Mouse (Mus musculus) limb, embryonic 14.5 days (tissue): ENCODE measurements around the gene Gjb5. TPM values are rescaled to one million over a fixed set of nuclear protein-coding genes. Genes with fewer than 3 reads are reported as not detected.

Experiments
- ATAC-seq: fragments of 200-750 bp; cut with Nextera tagmentation; 2 replicates; pipeline ENCODE4 v1.8.0; 2017; ENCODE audit warnings: low read depth, moderate number of reproducible peaks, moderate TSS enrichment; ENCODE audit not compliant: low FRiP score
- DNase-seq: peaks from one replicate; pipeline ENCODE4 v3.0.0-alpha.2; 2015; ENCODE audit warnings: low spot score
- H3K27ac ChIP-seq: fragments of 300-500 bp; sonication (generic); replicated peaks from 2 replicates; pipeline ENCODE4 v1.5.1; 2014; ENCODE audit warnings: low read depth, mild to moderate bottlenecking, low read length, moderate library complexity, mixed read lengths
- H3K27me3 ChIP-seq: fragments of 300-500 bp; sonication (generic); 2 replicates; pipeline ENCODE4 v1.6.1; 2014; ENCODE audit warnings: low read length, mixed read lengths; ENCODE audit not compliant: control insufficient read depth, insufficient read depth
- H3K36me3 ChIP-seq: fragments of 300-500 bp; sonication (generic); 2 replicates; pipeline ENCODE4 v1.6.1; 2014; ENCODE audit warnings: mild to moderate bottlenecking, low read length, moderate library complexity, mixed read lengths; ENCODE audit not compliant: control insufficient read depth, insufficient read depth
- H3K4me1 ChIP-seq: fragments of 300-500 bp; sonication (generic); 2 replicates; pipeline ENCODE4 v1.6.1; 2014; ENCODE audit warnings: antibody characterized with exemption, low read length, mixed read lengths; ENCODE audit not compliant: control insufficient read depth, insufficient read depth
- H3K4me2 ChIP-seq: fragments of 300-500 bp; sonication (generic); replicated peaks from 2 replicates; pipeline ENCODE4 v1.6.1; 2014; ENCODE audit warnings: low read depth, mild to moderate bottlenecking, low read length, moderate library complexity; ENCODE audit not compliant: severe bottlenecking
- H3K4me3 ChIP-seq: fragments of 300-500 bp; sonication (generic); replicated peaks from 2 replicates; pipeline ENCODE4 v1.5.1; 2014; ENCODE audit warnings: low read length
- H3K9ac ChIP-seq: fragments of 300-500 bp; sonication (generic); 2 replicates; pipeline ENCODE4 v1.6.1; 2014; ENCODE audit warnings: mild to moderate bottlenecking, low read depth, low read length, moderate library complexity; ENCODE audit not compliant: severe bottlenecking
- H3K9me3 ChIP-seq: fragments of 300-500 bp; sonication (generic); 2 replicates; pipeline ENCODE4 v1.6.1; 2016; ENCODE audit warnings: low read length; ENCODE audit not compliant: control insufficient read depth
- POLR2A ChIP-seq: fragments of 200-500 bp; IDR thresholded peaks from 2 replicates; pipeline ENCODE4 v1.8.0; 2012; ENCODE audit warnings: inconsistent platforms, mild to moderate bottlenecking, moderate library complexity, borderline replicate concordance; ENCODE audit not compliant: insufficient read depth, insufficient read length; ENCODE audit errors: extremely low read depth
- WGBS: fragments of 180-500 bp; shearing (Covaris S2); extraction: QIAGEN DNeasy Blood & Tissue Kit; methylation state at CpG from one replicate; pipeline ENCODE4 v1.1.7; 2014; 5-methylcytosine and 5-hydroxymethylcytosine counted together
- polyA plus RNA-seq, 2 experiments: library from polyadenylated mRNA; depleted of rRNA in 1 of 2; stranded (reverse) in 1 of 2; unstranded in 1 of 2; fragments of >200 nt; fragmentation: Nextera tagmentation in 1 of 2; extraction: Ambion mirVana in 1 of 2; gene quantifications; 2 replicates each; pipeline versions ENCODE4 v1.2.1 to v1.2.3; 2012 to 2014

The Gjb5 gene
- polyA plus RNA-seq, 2 experiments = 0.41 to 0.45 TPM

DNA sequence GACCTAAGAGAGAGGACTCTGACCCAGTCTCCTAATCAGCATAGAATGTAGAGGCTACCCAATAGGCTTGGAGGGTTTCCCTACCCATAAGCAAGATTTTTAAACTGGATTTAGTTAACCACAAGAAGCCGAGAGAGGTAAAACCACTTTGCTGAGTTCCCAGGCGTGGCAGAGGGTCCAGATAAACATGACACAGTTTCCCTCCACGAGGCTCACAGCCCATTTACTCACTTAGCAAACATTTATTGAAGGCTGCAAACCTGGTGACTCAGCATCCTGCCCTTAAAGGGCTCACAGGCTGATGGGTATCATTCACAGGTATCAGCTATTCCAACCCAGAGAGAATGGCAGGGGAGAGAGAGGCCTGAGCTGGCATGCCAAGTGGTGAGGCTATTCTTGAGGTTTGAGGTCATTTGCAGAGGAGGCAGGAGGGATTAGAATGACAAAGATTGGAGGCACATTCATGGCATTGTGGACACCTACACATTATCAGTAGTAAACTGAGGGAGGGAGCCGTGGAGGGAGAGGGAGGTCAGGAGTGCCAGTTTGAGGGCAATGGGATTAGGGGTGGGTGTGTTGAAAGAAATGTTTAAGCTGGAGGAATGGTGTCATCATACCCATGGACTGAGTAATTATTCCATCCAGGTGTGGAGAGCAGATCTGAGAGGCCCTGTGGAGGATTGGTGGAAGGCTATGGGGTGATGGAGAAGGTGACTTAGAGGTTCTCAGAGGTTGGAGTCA is 8.3 kb downstream of the Gjb5 start:
- H3K4me1 ChIP-seq = peaks cover 11% of the 10 kb centered on the region; the same call in 1 of the 2 replicates
- H3K4me3 ChIP-seq = no peak overlapping the region
- H3K27me3 ChIP-seq = no peaks in the 10 kb centered on the region
- no peak overlapping the region for H3K27ac ChIP-seq
- H3K36me3 ChIP-seq = no peaks in the 10 kb centered on the region
- no peaks in the 10 kb centered on the region for H3K9me3 ChIP-seq
- DNase-seq = no peak
- no peak for TF ChIP-seq POLR2A
- no peak overlapping the region for H3K4me2 ChIP-seq
- H3K9ac ChIP-seq = no peak overlapping the region
- 42% methylated on average over 4 of the region's 4 CpGs for WGBS
- ATAC-seq = no peak

DNA sequence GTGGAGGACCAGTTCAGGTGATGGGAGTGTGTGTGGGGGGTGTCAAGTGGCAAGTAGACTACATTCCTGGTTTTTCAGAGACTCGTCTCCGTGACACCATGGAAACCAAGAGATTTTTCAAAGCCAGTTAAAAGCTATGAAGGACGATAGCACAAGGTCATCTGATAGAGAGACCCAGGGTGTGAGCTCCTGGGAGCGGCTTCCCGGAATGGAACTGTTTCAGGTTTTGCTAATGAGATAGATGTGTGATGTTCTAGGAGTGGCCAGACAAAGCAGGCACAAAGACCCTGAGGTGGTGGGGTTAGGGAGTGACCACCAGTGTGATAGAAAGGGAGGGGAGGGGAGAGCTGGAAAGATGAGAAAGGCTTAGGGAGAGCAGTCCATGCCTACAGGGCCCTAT is 13.0 kb downstream of the Gjb5 start:
- Histone ChIP-seq H3K4me1 (no peaks in the 10 kb centered on the region), H3K4me2 (no peak overlapping the region), H3K36me3 (no peaks in the 10 kb centered on the region), H3K27ac (no peak overlapping the region), H3K27me3 (no peaks in the 10 kb centered on the region), H3K9ac (no peak overlapping the region), H3K4me3 (no peak overlapping the region), H3K9me3 (no peaks in the 10 kb centered on the region)
- ATAC-seq = no peak
- WGBS = 85% methylated on average over 5 of the region's 5 CpGs
- DNase-seq = no peak
- no peak for TF ChIP-seq POLR2A

DNA sequence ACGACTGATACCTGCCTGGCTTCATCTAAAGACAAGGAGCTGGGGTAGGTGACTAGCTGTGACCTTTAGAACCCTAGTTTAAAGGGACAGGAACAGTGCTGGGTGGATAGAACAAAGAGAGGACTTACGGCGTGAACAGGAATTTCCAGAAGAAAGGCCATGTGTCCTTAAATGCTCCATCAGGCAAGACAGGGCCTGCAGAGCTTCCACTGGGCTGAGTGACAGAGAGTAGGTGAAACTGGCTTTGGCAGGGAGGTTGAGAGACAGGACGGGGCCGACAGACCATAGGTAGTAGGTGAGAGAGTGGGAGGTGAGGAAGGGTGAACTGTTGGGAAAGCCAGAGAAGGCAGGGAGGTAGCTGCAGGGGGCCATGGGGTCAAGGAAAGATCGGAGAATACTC is 16.6 kb downstream of the Gjb5 start:
- Histone ChIP-seq H3K27me3 (no peaks in the 10 kb centered on the region), H3K4me2 (no peak overlapping the region), H3K27ac (no peak overlapping the region), H3K9ac (no peak overlapping the region), H3K4me1 (no peaks in the 10 kb centered on the region), H3K9me3 (no peaks in the 10 kb centered on the region), H3K4me3 (no peak overlapping the region), H3K36me3 (no peaks in the 10 kb centered on the region)
- DNase-seq (no peak), ATAC-seq (no peak)
- 39% methylated on average over 6 of the region's 6 CpGs for WGBS
- no peak for TF ChIP-seq POLR2A

DNA sequence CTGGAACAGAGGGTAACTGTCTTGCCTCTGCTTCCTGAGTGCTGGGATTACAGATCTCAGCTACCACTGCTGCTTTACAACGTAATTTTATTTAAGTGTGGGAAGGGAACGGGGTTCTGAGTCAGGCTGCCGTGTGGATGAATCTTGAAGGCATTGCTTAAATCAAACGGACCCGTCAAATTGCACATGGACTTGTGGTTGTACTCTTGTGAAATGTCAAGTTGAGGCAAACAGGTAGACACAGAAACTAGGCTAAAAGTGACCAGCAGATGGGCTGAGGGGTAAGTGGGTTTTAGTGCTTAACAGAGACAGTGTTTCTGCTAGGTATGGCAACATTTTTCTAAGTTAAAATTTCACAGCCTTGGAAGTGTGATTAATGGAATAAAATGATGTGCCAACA is 20.3 kb downstream of the Gjb5 start:
- no peak overlapping the region for H3K4me2 ChIP-seq
- peaks cover 3% of the 10 kb centered on the region; the same call in 1 of the 2 replicates for H3K27me3 ChIP-seq
- no peak overlapping the region for H3K27ac ChIP-seq
- 65% methylated on average over 5 of the region's 5 CpGs for WGBS
- no peaks in the 10 kb centered on the region for H3K9me3 ChIP-seq
- no peaks in the 10 kb centered on the region for H3K36me3 ChIP-seq
- no peak overlapping the region for H3K9ac ChIP-seq
- no peaks in the 10 kb centered on the region for H3K4me1 ChIP-seq
- H3K4me3 ChIP-seq = no peak overlapping the region
- TF ChIP-seq POLR2A = no peak
- ATAC-seq (no peak), DNase-seq (no peak)

DNA sequence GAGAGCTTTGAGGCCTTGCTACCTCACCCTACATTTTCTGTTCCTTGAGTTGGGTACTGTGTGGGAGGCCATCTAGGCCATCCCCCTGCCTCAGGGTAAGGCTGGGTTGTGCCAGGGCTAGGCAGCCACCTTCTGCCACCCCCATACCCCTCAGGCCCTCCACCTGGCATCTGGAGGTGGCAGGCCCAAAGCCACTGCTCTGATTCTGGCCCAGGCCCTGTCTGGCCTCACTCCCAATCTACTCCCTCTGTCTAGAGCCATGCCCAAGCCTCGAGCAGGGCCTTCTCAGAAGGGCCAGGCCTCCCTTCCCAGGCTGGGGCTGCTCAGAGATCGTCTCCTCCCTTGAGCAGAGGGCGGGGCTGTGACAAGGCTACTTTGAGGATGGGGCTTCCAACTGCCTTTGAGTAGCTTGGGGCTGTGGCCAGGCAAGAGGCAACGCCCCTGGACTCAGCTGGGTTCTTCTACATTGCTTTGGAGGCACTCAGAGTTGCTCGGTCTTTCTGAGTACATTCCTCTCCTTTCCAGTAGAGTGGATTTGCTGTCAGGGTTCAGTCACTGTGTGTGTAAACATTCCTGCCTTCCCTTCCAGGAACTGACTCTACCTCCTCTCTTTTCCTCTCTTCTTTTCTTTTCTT is 23.0 kb downstream of the Gjb5 start:
- no peak overlapping the region for H3K4me2 ChIP-seq
- no peak for TF ChIP-seq POLR2A
- ATAC-seq (no peak), DNase-seq (no peak)
- no peaks in the 10 kb centered on the region for H3K36me3 ChIP-seq
- 22% methylated on average over 5 of the region's 5 CpGs for WGBS
- H3K9ac ChIP-seq = no peak overlapping the region
- no peak overlapping the region for H3K4me3 ChIP-seq
- H3K27me3 ChIP-seq = peaks cover 30% of the 10 kb centered on the region
- no peaks in the 10 kb centered on the region for H3K9me3 ChIP-seq
- H3K4me1 ChIP-seq = peaks cover 4% of the 10 kb centered on the region; the same call in 1 of the 2 replicates
- no peak overlapping the region for H3K27ac ChIP-seq
